Mouse (Mus musculus) urinary bladder, postnatal 14 days (tissue): ENCODE results near the gene Spns2.

Source experiments
- DNase-seq: peaks from one replicate; pipeline ENCODE4 v3.0.0; 2021; ENCODE audit warnings: low spot score

Spns2 gene

GRCm38 (mm10) chr11:72489881-72490301 is at the start of gene Spns2:
Spns2 (minus strand) TSS chr11:72489904.
- peak; percentile 89 for DNase-seq

- DNase-seq, result no peak
Observed at GRCm38 (mm10) chr11:72538811-72539210, 49.1 kb upstream of the Spns2 start.

- DNase-seq, result no peak
Observed at GRCm38 (mm10) chr11:72538037-72538755, 48.5 kb upstream of the Spns2 start.

- no peak for DNase-seq
Observed at GRCm38 (mm10) chr11:72537503-72537902, 47.8 kb upstream of the Spns2 start.

GRCm38 (mm10) chr11:72535519-72535918 is 45.8 kb upstream of the Spns2 start:
- no peak for DNase-seq

- DNase-seq, result no peak
Observed at GRCm38 (mm10) chr11:72532890-72533289, 43.2 kb upstream of the Spns2 start.

GRCm38 (mm10) chr11:72531632-72532031 is 41.9 kb upstream of the Spns2 start:
- no peak for DNase-seq

- DNase-seq, result no peak
Observed at GRCm38 (mm10) chr11:72531144-72531543, 41.4 kb upstream of the Spns2 start.

- DNase-seq, result no peak
Observed at GRCm38 (mm10) chr11:72526190-72526589, 36.5 kb upstream of the Spns2 start.

GRCm38 (mm10) chr11:72523711-72524110 is 34.0 kb upstream of the Spns2 start:
- DNase-seq, result no peak

- no peak for DNase-seq
Observed at GRCm38 (mm10) chr11:72522616-72523041, 32.9 kb upstream of the Spns2 start.

- DNase-seq, result no peak
Observed at GRCm38 (mm10) chr11:72521598-72522541, 32.2 kb upstream of the Spns2 start.

GRCm38 (mm10) chr11:72519895-72520294 is 30.2 kb upstream of the Spns2 start:
- DNase-seq, result no peak

- no peak for DNase-seq
Observed at GRCm38 (mm10) chr11:72519189-72519588, 29.5 kb upstream of the Spns2 start.

- no peak for DNase-seq
Observed at GRCm38 (mm10) chr11:72518449-72518848, 28.7 kb upstream of the Spns2 start.

GRCm38 (mm10) chr11:72514967-72515366 is 25.3 kb upstream of the Spns2 start:
- DNase-seq, result no peak

GRCm38 (mm10) chr11:72508651-72509050 is 18.9 kb upstream of the Spns2 start:
- no peak for DNase-seq

- no peak for DNase-seq
Observed at GRCm38 (mm10) chr11:72507651-72508050, 17.9 kb upstream of the Spns2 start.

GRCm38 (mm10) chr11:72504016-72504797 is 14.5 kb upstream of the Spns2 start:
- DNase-seq, result no peak

GRCm38 (mm10) chr11:72503501-72503921 is 13.8 kb upstream of the Spns2 start:
- DNase-seq, result no peak

GRCm38 (mm10) chr11:72502236-72502635 is 12.5 kb upstream of the Spns2 start:
- DNase-seq, result no peak

GRCm38 (mm10) chr11:72501426-72502002 is 11.8 kb upstream of the Spns2 start:
- peak; percentile 55 for DNase-seq
